Mouse (Mus musculus) lung, adult 2 months (tissue): ENCODE data around the gene Nccrp1.
"Not testable (repeated sequence)": the region's sequence is repeated elsewhere in the genome, so short reads cannot be mapped to it uniquely, and the experiment has no call there.

ENCODE experiments used
- CTCF ChIP-seq: fragments of 200-500 bp; IDR thresholded peaks from 2 replicates; pipeline ENCODE4 v1.5.1; 2011; ENCODE audit warnings: mild to moderate bottlenecking, low read length, control low read depth; ENCODE audit not compliant: insufficient read depth
- POLR2A ChIP-seq: fragments of 200-500 bp; IDR thresholded peaks from 2 replicates; pipeline ENCODE4 v1.6.1; 2011; ENCODE audit warnings: low read depth, mild to moderate bottlenecking, control low read depth, low read length, borderline replicate concordance; ENCODE audit errors: extremely low read depth

DNA sequence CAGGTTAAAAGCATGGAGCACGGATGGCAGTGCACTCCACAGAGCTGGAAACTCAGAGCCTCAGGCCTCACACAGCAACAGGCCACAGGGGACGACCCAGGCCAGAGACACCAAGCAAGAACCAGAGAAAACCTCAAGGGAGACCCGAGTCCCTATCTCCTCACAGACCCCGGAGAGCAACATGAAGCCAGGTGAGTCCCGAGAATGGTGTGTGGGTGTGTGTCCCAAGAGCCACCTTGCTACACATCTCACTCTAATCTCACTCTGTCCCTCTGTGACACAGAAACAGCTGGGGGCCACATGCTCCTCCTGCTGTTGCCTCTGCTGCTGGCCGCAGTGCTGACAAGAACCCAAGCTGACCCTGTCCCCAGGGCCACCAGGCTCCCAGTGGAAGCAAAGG is 24.5 kb downstream of the Nccrp1 start, which contains the start of gene Ifnl3:
- TF ChIP-seq CTCF, POLR2A: not testable (repeated sequence)
